Mouse (Mus musculus) heart, embryonic 12.5 days (tissue): ENCODE results near the gene Lenep. TPM values are rescaled to one million over a fixed set of nuclear protein-coding genes. Genes with fewer than 3 reads are reported as not detected.

Experiments
- ATAC-seq: fragments of 200-750 bp; cut with Nextera tagmentation; 2 replicates; pipeline ENCODE4 v1.8.0; 2017; ENCODE audit warnings: moderate TSS enrichment, moderate library complexity; ENCODE audit not compliant: insufficient number of reproducible peaks, low FRiP score
- H3K27ac ChIP-seq: fragments of 300-500 bp; sonication (generic); 2 replicates; pipeline ENCODE4 v1.5.1; 2016; ENCODE audit warnings: mild to moderate bottlenecking, moderate library complexity; ENCODE audit not compliant: poor library complexity, severe bottlenecking
- H3K27me3 ChIP-seq: fragments of 300-500 bp; sonication (generic); replicated peaks from 2 replicates; pipeline ENCODE4 v1.6.1; 2016; ENCODE audit warnings: mild to moderate bottlenecking, moderate library complexity
- H3K36me3 ChIP-seq: fragments of 300-500 bp; sonication (generic); 2 replicates; pipeline ENCODE4 v1.6.1; 2016; ENCODE audit warnings: mild to moderate bottlenecking, moderate library complexity
- H3K4me1 ChIP-seq: fragments of 300-500 bp; sonication (generic); replicated peaks from 2 replicates; pipeline ENCODE4 v1.6.1; 2016; ENCODE audit warnings: mild to moderate bottlenecking
- H3K4me2 ChIP-seq: fragments of 300-500 bp; sonication (generic); 2 replicates; pipeline ENCODE4 v1.6.1; 2016; ENCODE audit warnings: mild to moderate bottlenecking, moderate library complexity
- H3K4me3 ChIP-seq: fragments of 300-500 bp; sonication (generic); 2 replicates; pipeline ENCODE4 v1.5.1; 2016; ENCODE audit warnings: mild to moderate bottlenecking
- H3K9ac ChIP-seq: fragments of 300-500 bp; sonication (generic); 2 replicates; pipeline ENCODE4 v1.6.1; 2016; ENCODE audit warnings: mild to moderate bottlenecking, moderate library complexity
- H3K9me3 ChIP-seq: fragments of 300-500 bp; sonication (generic); replicated peaks from 2 replicates; pipeline ENCODE4 v1.6.1; 2016; ENCODE audit warnings: mild to moderate bottlenecking, moderate library complexity
- WGBS: fragments of 180-500 bp; shearing (Covaris S2); methylation state at CpG from one replicate; pipeline ENCODE4 v1.1.7; 2016; 5-methylcytosine and 5-hydroxymethylcytosine counted together
- polyA plus RNA-seq: library from polyadenylated mRNA; unstranded; fragments of >200 nt; fragmentation: Nextera tagmentation; extraction: Ambion mirVana; gene quantifications from 2 replicates; pipeline ENCODE4 v1.2.1, GENCODE M21; 2016

The Lenep gene
- polyA plus RNA-seq, 1 experiment from 2014 or later, result not detected

- no peaks in the 10 kb centered on the region for H3K9me3 ChIP-seq
- H3K4me2 ChIP-seq, result no peak overlapping the region
- H3K27me3 ChIP-seq, result no peaks in the 10 kb centered on the region
- H3K4me3 ChIP-seq, result no peak overlapping the region
- peaks cover 7% of the 10 kb centered on the region for H3K4me1 ChIP-seq
- no peak overlapping the region for H3K27ac ChIP-seq
- ATAC-seq, result no peak
- 86% methylated on average over 7 of the region's 7 CpGs for WGBS
- no peak overlapping the region for H3K9ac ChIP-seq
- peaks cover 43% of the 10 kb centered on the region for H3K36me3 ChIP-seq
Measured at GRCm38 (mm10) chr3:89401329-89401728, 1.3 kb downstream of the Lenep start.

- peaks cover 10% of the 10 kb centered on the region for H3K36me3 ChIP-seq
- 0% methylated on average over 4 of the region's 4 CpGs for WGBS
- H3K9ac ChIP-seq, result peak overlapping the region; percentile 79
- H3K9me3 ChIP-seq, result no peaks in the 10 kb centered on the region
- H3K27ac ChIP-seq, result 0 out of 2 replicates have a peak overlapping the region, but pooled peaks have one; percentile 93
- H3K4me3 ChIP-seq, result peak overlapping the region; percentile 78
- H3K4me1 ChIP-seq, result peaks cover 22% of the 10 kb centered on the region
- ATAC-seq, result no peak
- peak overlapping the region; percentile 100 for H3K4me2 ChIP-seq
- H3K27me3 ChIP-seq, result no peaks in the 10 kb centered on the region
Measured at GRCm38 (mm10) chr3:89396654-89397005, 6.0 kb downstream of the Lenep start.

GRCm38 (mm10) chr3:89395806-89396653 is 6.6 kb downstream of the Lenep start:
- H3K4me1 ChIP-seq, result peaks cover 28% of the 10 kb centered on the region

GRCm38 (mm10) chr3:89395419-89395805 is 7.2 kb downstream of the Lenep start:
- Histone ChIP-seq H3K9ac (peak overlapping the region; percentile 79), H3K27me3 (no peaks in the 10 kb centered on the region), H3K27ac (peak overlapping the region; percentile 93), H3K36me3 (peaks cover 3% of the 10 kb centered on the region; the same call in 1 of the 2 replicates), H3K9me3 (no peaks in the 10 kb centered on the region), H3K4me2 (peak overlapping the region; percentile 100), H3K4me1 (peaks cover 35% of the 10 kb centered on the region), H3K4me3 (peak overlapping the region; percentile 78)
- WGBS, result 3% methylated on average over 10 of the region's 10 CpGs
- no peak for ATAC-seq

More at GRCm38 (mm10) chr3:89395806-89396653, 6.6 kb downstream of the Lenep start:
- H3K27me3 ChIP-seq, result no peaks in the 10 kb centered on the region
- ATAC-seq, result no peak
- peak overlapping the region; percentile 93 for H3K27ac ChIP-seq
- no peaks in the 10 kb centered on the region for H3K9me3 ChIP-seq
- peak overlapping the region; percentile 78 for H3K4me3 ChIP-seq
- peak overlapping the region; percentile 79 for H3K9ac ChIP-seq
- under 1% methylated on average over 32 of the region's 44 CpGs for WGBS
- H3K36me3 ChIP-seq, result peaks cover 4% of the 10 kb centered on the region
- peak overlapping the region; percentile 100 for H3K4me2 ChIP-seq

- under 1% methylated on average over 12 of the region's 12 CpGs for WGBS
- Histone ChIP-seq H3K27ac (peak overlapping the region; percentile 93), H3K4me3 (peak overlapping the region; percentile 78), H3K9me3 (no peaks in the 10 kb centered on the region), H3K4me2 (peak overlapping the region; percentile 100), H3K4me1 (peaks cover 40% of the 10 kb centered on the region), H3K27me3 (no peaks in the 10 kb centered on the region), H3K9ac (peak overlapping the region; percentile 79), H3K36me3 (peaks cover 3% of the 10 kb centered on the region; the same call in 1 of the 2 replicates)
- ATAC-seq, result peak; percentile 15
Measured at GRCm38 (mm10) chr3:89394894-89395256, 7.7 kb downstream of the Lenep start.

DNA sequence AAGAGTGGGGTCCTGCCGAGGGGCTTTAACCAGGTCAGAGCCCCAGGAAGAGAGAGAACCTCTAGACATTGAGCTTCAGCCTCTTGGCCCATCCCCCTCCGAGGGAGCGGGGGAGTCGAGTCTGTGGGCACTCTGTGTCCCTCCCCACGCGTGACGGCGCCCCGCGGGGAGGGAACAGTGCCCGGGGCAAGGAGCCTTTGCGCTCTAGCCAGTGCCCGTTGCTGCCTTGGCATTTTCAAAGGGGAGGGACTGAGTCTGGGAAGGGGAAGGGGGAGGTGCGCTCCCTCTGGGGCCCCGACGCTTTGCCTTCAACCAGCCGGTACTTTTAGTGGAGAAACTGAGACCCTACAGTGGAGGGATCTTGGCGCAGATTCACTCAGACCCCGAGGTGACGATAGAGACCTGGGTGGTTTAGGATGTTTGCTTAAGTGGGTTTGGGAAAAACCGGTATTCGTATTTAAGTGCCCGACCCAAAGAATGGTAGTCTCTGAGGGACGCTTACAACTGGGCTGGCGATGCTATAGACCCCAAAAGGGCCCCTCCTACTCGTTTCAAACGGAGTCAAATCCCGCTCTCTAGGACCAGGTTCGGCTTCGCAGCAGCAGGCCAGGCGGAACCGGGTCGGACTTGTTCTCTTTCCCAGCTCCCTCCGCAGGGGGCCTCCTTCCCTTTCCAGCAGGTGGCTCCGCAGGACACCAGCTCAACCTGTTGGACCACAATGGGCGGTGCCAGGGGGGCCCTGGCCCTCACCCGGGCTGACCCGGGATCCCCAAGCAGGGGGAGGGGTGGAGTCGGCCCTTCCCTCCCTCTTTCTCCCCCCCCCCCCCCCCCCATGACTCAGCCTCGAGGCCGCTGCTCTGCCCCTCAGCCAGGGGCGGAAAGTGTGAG is 8.3 kb downstream of the Lenep start, which contains the start of gene Zbtb7b:
Gene Zbtb7b, minus strand, starts transcription at position 771 of the 888 bp plus-strand sequence.
- Histone ChIP-seq H3K4me2 (peak within 1 kb of the TSS; percentile 100), H3K4me3 (peak within 1 kb of the TSS; percentile 78), H3K36me3 (no peaks in the 10 kb centered on the region), H3K9me3 (no peaks in the 10 kb centered on the region), H3K27ac (peak within 1 kb of the TSS; percentile 93), H3K4me1 (peaks cover 46% of the 10 kb centered on the region), H3K9ac (peak within 1 kb of the TSS; percentile 79), H3K27me3 (no peaks in the 10 kb centered on the region)
- ATAC-seq, result peak; percentile 60
- WGBS, result under 1% methylated on average over 39 of the region's 42 CpGs

DNA sequence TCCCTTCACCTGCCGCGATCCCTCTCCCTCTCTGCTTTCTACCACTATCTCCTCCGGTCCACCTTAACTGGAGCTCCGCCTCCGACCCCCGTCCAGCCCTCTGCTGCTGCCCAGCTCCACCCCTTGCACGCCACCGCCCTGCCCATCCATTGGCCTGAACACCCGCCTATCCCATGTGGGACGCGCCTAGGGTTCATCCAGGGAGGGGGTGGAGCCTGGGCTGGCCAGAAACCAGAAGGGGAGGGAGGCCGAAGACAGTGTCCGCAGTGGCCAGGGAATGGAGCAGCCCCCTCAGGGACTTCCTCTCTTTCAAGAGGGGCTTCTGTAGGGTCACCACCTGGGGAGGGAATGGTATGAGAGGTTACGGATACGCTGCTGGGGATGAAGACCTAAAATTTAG is 9.0 kb downstream of the Lenep start:
- Histone ChIP-seq H3K36me3 (no peaks in the 10 kb centered on the region), H3K4me2 (peak overlapping the region; percentile 100), H3K4me3 (peak overlapping the region; percentile 78), H3K27me3 (no peaks in the 10 kb centered on the region), H3K27ac (peak overlapping the region; percentile 93), H3K4me1 (peaks cover 49% of the 10 kb centered on the region), H3K9ac (peak overlapping the region; percentile 84), H3K9me3 (no peaks in the 10 kb centered on the region)
- ATAC-seq, result peak; percentile 94
- 1% methylated on average over 15 of the region's 15 CpGs for WGBS

DNA sequence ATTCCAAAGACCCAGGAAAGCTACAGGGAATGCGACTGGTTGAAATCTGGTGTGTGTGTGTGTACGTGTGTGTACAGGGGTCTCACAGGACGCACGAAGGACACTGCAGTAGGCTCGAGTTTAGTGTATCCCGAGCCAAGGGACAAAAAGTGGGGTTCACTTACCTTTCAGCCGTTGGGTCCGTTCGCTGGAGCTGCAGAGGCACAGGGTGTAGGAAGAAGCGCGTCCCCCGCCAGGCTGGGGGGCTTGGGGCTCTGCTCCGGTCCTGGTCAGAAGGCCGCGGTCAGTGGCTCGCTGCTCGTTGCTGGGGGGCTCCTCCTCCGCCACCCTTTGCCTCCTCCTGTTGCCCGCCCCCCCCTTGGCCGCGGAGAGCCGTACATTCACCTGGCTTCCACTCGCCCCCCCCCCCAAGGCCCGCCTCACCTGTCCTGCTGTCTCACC is 9.7 kb downstream of the Lenep start:
- Histone ChIP-seq H3K27ac (peak overlapping the region; percentile 58; the same call in 1 of the 2 replicates), H3K4me2 (peak overlapping the region; percentile 100), H3K9me3 (no peaks in the 10 kb centered on the region), H3K27me3 (no peaks in the 10 kb centered on the region), H3K9ac (peak overlapping the region; percentile 84), H3K4me3 (peak overlapping the region; percentile 78), H3K4me1 (peaks cover 49% of the 10 kb centered on the region), H3K36me3 (no peaks in the 10 kb centered on the region)
- no peak for ATAC-seq
- 0% methylated on average over 20 of the region's 24 CpGs for WGBS

- Histone ChIP-seq H3K9ac (peak overlapping the region; percentile 84), H3K27me3 (no peaks in the 10 kb centered on the region), H3K4me2 (peak overlapping the region; percentile 100), H3K36me3 (no peaks in the 10 kb centered on the region), H3K4me3 (peak overlapping the region; percentile 78), H3K4me1 (peaks cover 50% of the 10 kb centered on the region), H3K27ac (peak overlapping the region; percentile 58), H3K9me3 (no peaks in the 10 kb centered on the region)
- ATAC-seq, result no peak
- 1% methylated on average over 56 of the region's 56 CpGs for WGBS
Measured at GRCm38 (mm10) chr3:89391663-89392511, 10.7 kb downstream of the Lenep start.
